ENCODE assay signal across 22 mouse cellular contexts in the genomic region with DNA sequence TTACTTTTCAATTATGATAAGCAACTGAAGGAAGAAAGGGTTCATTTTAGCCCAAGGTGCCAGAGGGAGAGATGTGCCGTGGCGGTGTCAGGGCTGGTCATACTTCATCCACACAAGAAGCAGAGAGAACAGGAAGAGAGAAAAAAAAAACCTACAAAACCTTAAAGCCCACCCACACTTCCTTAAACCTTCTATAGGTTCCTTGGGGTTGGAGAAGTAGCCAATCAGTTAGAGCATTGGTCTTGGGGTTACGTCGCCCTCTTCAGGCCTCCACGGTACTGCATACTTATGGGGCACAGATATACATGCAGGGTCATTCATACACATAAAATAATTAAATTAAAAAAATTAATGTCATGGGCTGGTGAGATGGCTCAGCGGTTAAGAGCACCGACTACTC. TPM values are rescaled to one million over a fixed set of nuclear protein-coding genes. Genes with fewer than 3 reads are reported as not detected.
DNase-seq lines count a peak whose midpoint lies in the region; ATAC-seq and TF ChIP-seq lines count a peak whose summit lies in the region.
"Had no signal": no experiment of that assay in that cellular context is flagged by ENCODE, and none has a peak within 500 bp of the region (broad histone marks: within the 10 kb centered on the region; RNA-seq: fewer than 3 reads in every experiment).

No protein-coding gene starts in this region.

- 84% methylated on average over 7 of the region's 7 CpGs for WGBS in liver, postnatal 0 days (ENCODE audit: insufficient replicate concordance)
- WGBS in liver, embryonic 12.5 days (ENCODE audit: insufficient replicate concordance): 84% methylated on average over 7 of the region's 7 CpGs
- WGBS in bone marrow, adult 2 months: 85% methylated on average over 7 of the region's 7 CpGs

- no peak for DNase-seq in liver, postnatal 0 days
- DNase-seq in 416B (ENCODE audit: low read depth) (peak; percentile 65), A20 (ENCODE audit: low read depth, low spot score) (peak; percentile 21)
- DNase-seq in gastrocnemius, postnatal 4 days (ENCODE audit: low spot score in 2 of 2): no peak
- DNase-seq in kidney, adult 11 months: no peak
- DNase-seq: cerebellum, adult 9-10 months; embryo, embryonic 11 days; gastrocnemius, postnatal 10 days; heart, postnatal 36 days; lung, postnatal 4 days; right cerebral cortex, adult 18-20 months; thymus, postnatal 25 days had no signal

- ATAC-seq in liver, postnatal 0 days: no peak
- ATAC-seq in liver, embryonic 12.5 days: no peak
- ATAC-seq: forebrain, embryonic 15.5 days had no signal

- no peak for TF ChIP-seq POLR2A in bone marrow, adult 2 months (IDR thresholded peaks at IDR 0.05; ENCODE audit: borderline replicate concordance, control insufficient read depth, low read depth, low read length)

- H3K27ac ChIP-seq in liver, postnatal 0 days (ENCODE audit: low read depth): no peak overlapping the region
- no peak overlapping the region for H3K27ac ChIP-seq in liver, embryonic 12.5 days
- no peak overlapping the region for H3K27ac ChIP-seq in bone marrow, adult 2 months (ENCODE audit: control insufficient read depth, insufficient read depth, low read depth, low read length, poor library complexity)
- H3K27ac ChIP-seq: forebrain, embryonic 15.5 days; heart, embryonic 10.5 days; limb, embryonic 13.5 days; neural tube, embryonic 13.5 days had no signal

- no peak for TF ChIP-seq EP300 in liver, postnatal 0 days (IDR thresholded peaks at IDR 0.05; ENCODE audit: low read depth)

- 0 out of 2 replicates have a peak, but pooled peaks cover 2% of the 10 kb centered on the region for H3K36me3 ChIP-seq in liver, postnatal 0 days (replicated peaks; ENCODE audit: insufficient read depth, low read length)
- H3K36me3 ChIP-seq in liver, embryonic 12.5 days: no peaks in the 10 kb centered on the region
- H3K36me3 ChIP-seq: forebrain, embryonic 15.5 days; G1E; neural tube, embryonic 13.5 days had no signal

- no peaks in the 10 kb centered on the region; the same call in 1 of the 2 replicates for H3K9me3 ChIP-seq in liver, postnatal 0 days (ENCODE audit: low read length)
- H3K9me3 ChIP-seq in liver, embryonic 12.5 days (replicated peaks): peaks cover 7% of the 10 kb centered on the region
- H3K9me3 ChIP-seq: forebrain, embryonic 15.5 days; heart, embryonic 10.5 days; limb, embryonic 13.5 days; neural tube, embryonic 13.5 days had no signal

- H3K4me1 ChIP-seq in liver, postnatal 0 days (ENCODE audit: insufficient read depth): no peaks in the 10 kb centered on the region
- H3K4me1 ChIP-seq in liver, embryonic 12.5 days: 0 out of 2 replicates have a peak, but pooled peaks cover 3% of the 10 kb centered on the region
- H3K4me1 ChIP-seq in bone marrow, adult 2 months (ENCODE audit: control insufficient read depth, insufficient read depth, low read length): no peaks in the 10 kb centered on the region

- peak; percentile 47; the same call in 1 of the 2 replicates for TF ChIP-seq CTCF in liver, postnatal 0 days (IDR thresholded peaks at IDR 0.05; ENCODE audit: low read depth)
- peak; percentile 36; the same call in 1 of the 2 replicates for TF ChIP-seq CTCF in bone marrow, adult 2 months (IDR thresholded peaks at IDR 0.05; ENCODE audit: control insufficient read depth, insufficient read depth, low read length)

- no peaks in the 10 kb centered on the region for H3K27me3 ChIP-seq in liver, postnatal 0 days (ENCODE audit: insufficient read depth, low read length)
- 0 out of 2 replicates have a peak, but pooled peaks cover 3% of the 10 kb centered on the region for H3K27me3 ChIP-seq in liver, embryonic 12.5 days (replicated peaks)
- H3K27me3 ChIP-seq: forebrain, embryonic 15.5 days; limb, embryonic 13.5 days; neural tube, embryonic 13.5 days had no signal

- no peak overlapping the region for H3K4me3 ChIP-seq in liver, postnatal 0 days (ENCODE audit: low read depth, low read length)
- H3K4me3 ChIP-seq in liver, embryonic 12.5 days: no peak overlapping the region
- H3K4me3 ChIP-seq in bone marrow, adult 2 months (replicated peaks; ENCODE audit: control insufficient read depth, low read depth, low read length): no peak overlapping the region
- H3K4me3 ChIP-seq: forebrain, embryonic 15.5 days; heart, embryonic 10.5 days; limb, embryonic 13.5 days; neural tube, embryonic 13.5 days had no signal

- no peak overlapping the region for H3K9ac ChIP-seq in liver, postnatal 0 days (replicated peaks)
- no peak overlapping the region for H3K9ac ChIP-seq in liver, embryonic 12.5 days
- H3K9ac ChIP-seq: forebrain, embryonic 15.5 days; limb, embryonic 13.5 days; neural tube, embryonic 13.5 days had no signal

- no peak overlapping the region for H3K4me2 ChIP-seq in liver, postnatal 0 days (ENCODE audit: low read depth, low read length)
- no peak overlapping the region for H3K4me2 ChIP-seq in liver, embryonic 12.5 days
- H3K4me2 ChIP-seq: forebrain, embryonic 15.5 days; limb, embryonic 13.5 days; neural tube, embryonic 13.5 days had no signal

RNA-seq across cellular contexts. Expression of gene Fbxo17, which starts 5.5 kb away (rescaled TPM):
- polyA plus RNA-seq in liver, postnatal 0 days (2015; fragmentation: Nextera tagmentation; extraction: Ambion mirVana): 0.90 and 1.0 TPM in 2 replicates
- 1.7 and 1.9 TPM in 2 replicates for polyA plus RNA-seq in liver, embryonic 12.5 days (2016; fragmentation: Nextera tagmentation; extraction: Ambion mirVana)
- polyA plus RNA-seq in bone marrow, adult 2 months (2011; ENCODE audit: insufficient read depth, insufficient read length, low replicate concordance, missing spikeins): 1.4 and 3.3 TPM in 2 replicates
- 10 to 100 TPM; 22.1 to 25.3 TPM for total RNA-seq in gastrocnemius, postnatal 4 days (2021)
- polyA plus RNA-seq: G1E had no signal

RNA-seq across cellular contexts. Expression of gene Mrps12, which starts 19.5 kb away (rescaled TPM):
- 77.2 and 83.9 TPM in 2 replicates for polyA plus RNA-seq in liver, postnatal 0 days (2015; fragmentation: Nextera tagmentation; extraction: Ambion mirVana)
- polyA plus RNA-seq in liver, embryonic 12.5 days (2016; fragmentation: Nextera tagmentation; extraction: Ambion mirVana): 122 and 123 TPM in 2 replicates
- polyA plus RNA-seq in bone marrow, adult 2 months (2011; ENCODE audit: insufficient read depth, insufficient read length, low replicate concordance, missing spikeins): 46.5 and 85.1 TPM in 2 replicates
- 10 to 100 TPM; 34.4 to 34.8 TPM for total RNA-seq in gastrocnemius, postnatal 4 days (2021)

RNA-seq across cellular contexts. Expression of gene Sars2, which starts 19.7 kb away (rescaled TPM):
- polyA plus RNA-seq in liver, postnatal 0 days (2015; fragmentation: Nextera tagmentation; extraction: Ambion mirVana): 7.9 and 8.5 TPM in 2 replicates
- 20.4 and 22.3 TPM in 2 replicates for polyA plus RNA-seq in liver, embryonic 12.5 days (2016; fragmentation: Nextera tagmentation; extraction: Ambion mirVana)
- 7.3 and 11.9 TPM in 2 replicates for polyA plus RNA-seq in bone marrow, adult 2 months (2011; ENCODE audit: insufficient read depth, insufficient read length, low replicate concordance, missing spikeins)
- total RNA-seq in gastrocnemius, postnatal 4 days (2021): 10 to 100 TPM; 16.2 to 19.5 TPM

RNA-seq across cellular contexts. Expression of gene Fbxo27, which starts 29.4 kb away (rescaled TPM):
- polyA plus RNA-seq in liver, postnatal 0 days (2015; fragmentation: Nextera tagmentation; extraction: Ambion mirVana): 0.19 and 0.24 TPM in 2 replicates
- polyA plus RNA-seq in liver, embryonic 12.5 days (2016; fragmentation: Nextera tagmentation; extraction: Ambion mirVana): 0.28 and 0.48 TPM in 2 replicates
- 1.5 TPM in 1 of 2 replicates, not detected in the other for polyA plus RNA-seq in bone marrow, adult 2 months (2011; ENCODE audit: insufficient read depth, insufficient read length, low replicate concordance, missing spikeins)
- total RNA-seq in gastrocnemius, postnatal 4 days (2021): 1 to 10 TPM; 3.0 to 3.3 TPM
- total RNA-seq: G1E had no signal
- polyA plus RNA-seq: G1E had no signal

RNA-seq across cellular contexts. Expression of gene Ccer2, which starts 33.9 kb away (rescaled TPM):
- not detected in 2 replicates for polyA plus RNA-seq in liver, postnatal 0 days (2015; fragmentation: Nextera tagmentation; extraction: Ambion mirVana)
- not detected in 2 replicates for polyA plus RNA-seq in liver, embryonic 12.5 days (2016; fragmentation: Nextera tagmentation; extraction: Ambion mirVana)
- polyA plus RNA-seq in bone marrow, adult 2 months (2011; ENCODE audit: insufficient read depth, insufficient read length, low replicate concordance, missing spikeins): not detected in 2 replicates
- total RNA-seq in gastrocnemius, postnatal 4 days (2021): not detected
- total RNA-seq: adrenal gland, adult 18-20 months; G1E; gastrocnemius, postnatal 10 days; heart, postnatal 36 days had no signal
- polyA plus RNA-seq: G1E; heart, embryonic 10.5 days; intestine, embryonic 14.5 days; large intestine, adult 2 months; limb, embryonic 13.5 days had no signal

Comparison
In these comparisons a context has a peak if more than half of its experiments do, and no peak if none do; other contexts are left out.
1. DNase-seq: peak in 416B (single experiment) and A20 (single experiment); none in liver, postnatal 0 days (single experiment), gastrocnemius, postnatal 4 days (0 of 2) and kidney, adult 11 months (single experiment).